Mouse (Mus musculus) G1E (cell line): ENCODE data around the gene Mob4.

Experiments used
- CTCF ChIP-seq: IDR thresholded peaks from 2 replicates; pipeline ENCODE4 v1.5.1; 2012; ENCODE audit warnings: low read depth, low read length, inconsistent platforms, mixed read lengths
- TAL1 ChIP-seq: conservative IDR thresholded peaks from 2 replicates; pipeline ENCODE4 v1.6.1; 2012; ENCODE audit warnings: low read depth, low read length, inconsistent platforms, mixed read lengths

GRCm38 (mm10) chr1:55198719-55199118 is 67.7 kb downstream of the Mob4 start:
- TF ChIP-seq TAL1 (no peak), CTCF (no peak)
